Mouse (Mus musculus) forebrain, embryonic 14.5 days (tissue): ENCODE results near the gene Fam172a. TPM values are rescaled to one million over a fixed set of nuclear protein-coding genes. Genes with fewer than 3 reads are reported as not detected.
A peak's percentile ranks its signal among the peaks of the same experiment; 100 is the strongest.

Experiments used
- ATAC-seq: fragments of 200-750 bp; cut with Nextera tagmentation; 2 replicates; pipeline ENCODE4 v1.8.0; 2017; ENCODE audit warnings: mild to moderate bottlenecking, moderate library complexity
- DNase-seq: peaks from one replicate; pipeline ENCODE4 v3.0.0-alpha.2; 2015; ENCODE audit warnings: low spot score
- H3K27ac ChIP-seq: fragments of 300-500 bp; sonication (generic); 2 replicates; pipeline ENCODE4 v1.5.1; 2014; ENCODE audit warnings: low read depth, mild to moderate bottlenecking, control low read depth, low read length, moderate library complexity
- H3K27me3 ChIP-seq: fragments of 300-500 bp; sonication (generic); replicated peaks from 2 replicates; pipeline ENCODE4 v1.6.1; 2014; ENCODE audit warnings: low read length, control low read depth, mixed read lengths; ENCODE audit not compliant: control insufficient read depth, insufficient read depth
- H3K36me3 ChIP-seq: fragments of 300-500 bp; sonication (generic); 2 replicates; pipeline ENCODE4 v1.6.1; 2014; ENCODE audit warnings: low read length, control low read depth; ENCODE audit not compliant: control insufficient read depth, insufficient read depth
- H3K4me1 ChIP-seq: fragments of 300-500 bp; sonication (generic); 2 replicates; pipeline ENCODE4 v1.6.1; 2014; ENCODE audit warnings: antibody characterized with exemption, low read length, control low read depth; ENCODE audit not compliant: control insufficient read depth, insufficient read depth
- H3K4me2 ChIP-seq: fragments of 300-500 bp; sonication (generic); 2 replicates; pipeline ENCODE4 v1.6.1; 2014; ENCODE audit warnings: mild to moderate bottlenecking, control low read depth, low read length
- H3K4me3 ChIP-seq: fragments of 300-500 bp; sonication (generic); 2 replicates; pipeline ENCODE4 v1.5.1; 2014; ENCODE audit warnings: low read depth, low read length, control low read depth
- H3K9ac ChIP-seq: fragments of 300-500 bp; sonication (generic); 2 replicates; pipeline ENCODE4 v1.6.1; 2014; ENCODE audit warnings: mild to moderate bottlenecking, low read length, control low read depth, moderate library complexity
- H3K9me3 ChIP-seq: fragments of 300-500 bp; sonication (generic); replicated peaks from 2 replicates; pipeline ENCODE4 v1.6.1; 2016; ENCODE audit warnings: low read length, control low read depth, mixed read lengths; ENCODE audit not compliant: control insufficient read depth
- WGBS: fragments of 180-500 bp; shearing (Covaris S2); extraction: QIAGEN DNeasy Blood & Tissue Kit; methylation state at CpG from one replicate; pipeline ENCODE4 v1.1.7; 2014; 5-methylcytosine and 5-hydroxymethylcytosine counted together
- polyA plus RNA-seq: library from polyadenylated mRNA; unstranded; fragments of >200 nt; fragmentation: Nextera tagmentation; extraction: Ambion mirVana; gene quantifications from 2 replicates; pipeline ENCODE4 v1.2.1, GENCODE M21; 2014

The Fam172a gene
- polyA plus RNA-seq, 1 experiment from 2014 or later = 49.5 TPM

GRCm38 (mm10) chr13:77843017-77843654 lies 141.3 kb downstream of the Fam172a start:
- no peak for ATAC-seq
- no peak for DNase-seq

GRCm38 (mm10) chr13:77848868-77849267 lies 147.0 kb downstream of the Fam172a start:
- no peak overlapping the region for H3K4me2 ChIP-seq
- H3K36me3 ChIP-seq = no peaks in the 10 kb centered on the region
- DNase-seq (no peak), ATAC-seq (no peak)
- no peak overlapping the region for H3K4me3 ChIP-seq
- H3K27me3 ChIP-seq = no peaks in the 10 kb centered on the region
- 77% methylated on average over 4 of the region's 4 CpGs for WGBS
- no peaks in the 10 kb centered on the region for H3K9me3 ChIP-seq
- no peak overlapping the region for H3K27ac ChIP-seq
- no peaks in the 10 kb centered on the region for H3K4me1 ChIP-seq
- H3K9ac ChIP-seq = no peak overlapping the region

More at GRCm38 (mm10) chr13:77843017-77843654, 141.3 kb downstream of the Fam172a start:
- Histone ChIP-seq H3K4me2 (no peak overlapping the region), H3K36me3 (no peaks in the 10 kb centered on the region), H3K4me3 (no peak overlapping the region), H3K27ac (no peak overlapping the region), H3K9ac (no peak overlapping the region), H3K9me3 (no peaks in the 10 kb centered on the region), H3K4me1 (no peaks in the 10 kb centered on the region), H3K27me3 (no peaks in the 10 kb centered on the region)
- 93% methylated on average over 2 of the region's 2 CpGs for WGBS

- peak; percentile 57 for ATAC-seq
- WGBS = 96% methylated on average over 1 of the region's 1 CpGs
- no peak overlapping the region for H3K27ac ChIP-seq
Observed at GRCm38 (mm10) chr13:77864804-77865203, 163.0 kb downstream of the Fam172a start.

GRCm38 (mm10) chr13:77868314-77868713 lies 166.5 kb downstream of the Fam172a start:
- Histone ChIP-seq H3K4me3 (no peak overlapping the region), H3K4me1 (no peaks in the 10 kb centered on the region), H3K27ac (peak overlapping the region; percentile 58; the same call in 1 of the 2 replicates), H3K27me3 (no peaks in the 10 kb centered on the region), H3K9ac (no peak overlapping the region), H3K36me3 (no peaks in the 10 kb centered on the region), H3K4me2 (no peak overlapping the region), H3K9me3 (no peaks in the 10 kb centered on the region)
- WGBS = 36% methylated on average over 2 of the region's 2 CpGs
- ATAC-seq (peak; percentile 68; the same call in 1 of the 2 replicates), DNase-seq (peak; percentile 54)

More at GRCm38 (mm10) chr13:77864804-77865203, 163.0 kb downstream of the Fam172a start:
- no peak overlapping the region for H3K9ac ChIP-seq
- H3K4me3 ChIP-seq = no peak overlapping the region
- no peaks in the 10 kb centered on the region for H3K4me1 ChIP-seq
- DNase-seq = peak; percentile 85
- no peaks in the 10 kb centered on the region for H3K36me3 ChIP-seq
- H3K9me3 ChIP-seq = no peaks in the 10 kb centered on the region
- no peaks in the 10 kb centered on the region for H3K27me3 ChIP-seq
- H3K4me2 ChIP-seq = no peak overlapping the region

- no peaks in the 10 kb centered on the region for H3K9me3 ChIP-seq
- no peak for DNase-seq
- no peak overlapping the region for H3K4me3 ChIP-seq
- H3K4me2 ChIP-seq = no peak overlapping the region
- ATAC-seq = peak; percentile 79
- no peak overlapping the region for H3K9ac ChIP-seq
- H3K4me1 ChIP-seq = peaks cover 6% of the 10 kb centered on the region
- no peaks in the 10 kb centered on the region for H3K36me3 ChIP-seq
- WGBS = 47% methylated on average over 4 of the region's 4 CpGs
- H3K27ac ChIP-seq = peak overlapping the region; percentile 60
- H3K27me3 ChIP-seq = no peaks in the 10 kb centered on the region
Observed at GRCm38 (mm10) chr13:77878120-77878519, 176.3 kb downstream of the Fam172a start.

- 62% methylated on average over 3 of the region's 3 CpGs for WGBS
- peak overlapping the region; percentile 60 for H3K27ac ChIP-seq
- no peak overlapping the region for H3K4me3 ChIP-seq
Observed at GRCm38 (mm10) chr13:77878545-77878944, 176.7 kb downstream of the Fam172a start.

GRCm38 (mm10) chr13:77897619-77898018 lies 195.8 kb downstream of the Fam172a start:
- DNase-seq = no peak
- no peak overlapping the region for H3K4me2 ChIP-seq
- WGBS = 54% methylated on average over 2 of the region's 2 CpGs
- no peaks in the 10 kb centered on the region for H3K27me3 ChIP-seq
- H3K27ac ChIP-seq = no peak overlapping the region
- H3K4me1 ChIP-seq = peaks cover 5% of the 10 kb centered on the region
- no peak overlapping the region for H3K4me3 ChIP-seq
- H3K36me3 ChIP-seq = no peaks in the 10 kb centered on the region
- H3K9me3 ChIP-seq = no peaks in the 10 kb centered on the region
- no peak overlapping the region for H3K9ac ChIP-seq
- ATAC-seq = no peak

More at GRCm38 (mm10) chr13:77878545-77878944, 176.7 kb downstream of the Fam172a start:
- H3K9me3 ChIP-seq = no peaks in the 10 kb centered on the region
- H3K27me3 ChIP-seq = no peaks in the 10 kb centered on the region
- no peak overlapping the region for H3K9ac ChIP-seq
- ATAC-seq = peak; percentile 67
- peaks cover 6% of the 10 kb centered on the region for H3K4me1 ChIP-seq
- no peaks in the 10 kb centered on the region for H3K36me3 ChIP-seq
- DNase-seq = no peak
- H3K4me2 ChIP-seq = no peak overlapping the region

GRCm38 (mm10) chr13:77898066-77898796 lies 196.4 kb downstream of the Fam172a start:
- H3K27ac ChIP-seq = no peak overlapping the region
- H3K4me2 ChIP-seq = no peak overlapping the region
- H3K9me3 ChIP-seq = no peaks in the 10 kb centered on the region
- no peaks in the 10 kb centered on the region for H3K36me3 ChIP-seq
- no peak overlapping the region for H3K9ac ChIP-seq
- H3K4me1 ChIP-seq = peaks cover 5% of the 10 kb centered on the region
- H3K4me3 ChIP-seq = no peak overlapping the region
- WGBS = 72% methylated on average over 6 of the region's 6 CpGs
- no peaks in the 10 kb centered on the region for H3K27me3 ChIP-seq
- ATAC-seq (no peak), DNase-seq (no peak)

- H3K27me3 ChIP-seq = no peaks in the 10 kb centered on the region
Observed at GRCm38 (mm10) chr13:77899725-77900124, 197.9 kb downstream of the Fam172a start.

More at GRCm38 (mm10) chr13:77899725-77900124, 197.9 kb downstream of the Fam172a start:
- Histone ChIP-seq H3K36me3 (no peaks in the 10 kb centered on the region), H3K27ac (no peak overlapping the region), H3K9me3 (no peaks in the 10 kb centered on the region), H3K9ac (no peak overlapping the region), H3K4me2 (no peak overlapping the region), H3K4me1 (no peaks in the 10 kb centered on the region), H3K4me3 (no peak overlapping the region)
- no peak for DNase-seq
- 78% methylated on average over 1 of the region's 1 CpGs for WGBS
- ATAC-seq = no peak
